Mouse (Mus musculus): ENCODE measurements around the gene D630045J12Rik.

The D630045J12Rik gene

DNA sequence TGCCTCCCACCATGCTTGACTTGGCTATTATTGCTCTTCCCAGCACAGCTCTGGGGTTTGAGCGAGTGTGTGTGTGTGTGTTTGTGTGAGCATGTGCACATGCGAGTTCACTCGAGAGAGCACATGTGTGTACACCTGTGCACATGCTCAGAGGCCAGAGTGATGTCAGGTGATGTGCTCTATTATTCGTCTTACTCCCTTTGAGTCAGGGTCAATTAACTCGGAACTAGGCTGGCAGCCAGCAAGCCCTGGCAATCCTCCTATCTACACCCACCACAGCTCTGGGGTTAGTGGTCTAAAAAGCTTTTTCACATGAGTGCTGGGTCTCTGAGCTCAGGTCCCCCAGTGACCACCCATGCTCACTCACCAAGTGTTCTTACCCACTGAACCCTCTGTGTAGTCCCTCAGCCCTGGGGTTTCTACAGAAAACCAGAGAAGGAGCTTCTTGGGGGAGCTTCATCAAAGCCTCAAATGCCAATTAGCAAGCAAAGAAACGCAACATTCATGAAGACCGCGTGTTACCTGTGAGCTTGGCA lies 11.4 kb downstream of the D630045J12Rik start:
- DNase-seq (ENCODE audit: low read depth) = no peak

GRCm38 (mm10) chr6:38241508-38241907 lies 12.3 kb downstream of the D630045J12Rik start:
- DNase-seq (ENCODE audit: low read depth) = no peak

- no peak for DNase-seq (ENCODE audit: low read depth)
Observed at GRCm38 (mm10) chr6:38240618-38241017, 13.2 kb downstream of the D630045J12Rik start.

DNA sequence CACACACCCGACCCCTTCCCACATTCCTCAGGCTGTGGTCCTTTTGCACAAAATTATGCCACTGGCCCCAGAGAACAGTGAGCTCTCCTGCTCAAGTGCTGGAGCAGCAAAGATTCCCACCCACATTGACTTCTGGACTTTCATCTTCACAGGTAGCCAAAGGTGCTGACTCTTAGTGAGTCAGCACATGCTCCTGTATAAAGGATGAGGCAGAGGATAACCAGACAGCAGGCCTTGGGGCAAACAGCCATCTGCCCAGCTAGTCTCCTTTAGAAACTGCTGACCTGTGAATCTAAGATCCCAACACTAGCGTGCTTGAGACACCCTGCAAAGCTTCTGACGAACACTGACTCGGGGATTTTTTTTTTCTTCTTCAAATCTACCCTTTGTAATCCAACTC lies 15.4 kb downstream of the D630045J12Rik start:
- no peak for DNase-seq (ENCODE audit: low read depth)

DNA sequence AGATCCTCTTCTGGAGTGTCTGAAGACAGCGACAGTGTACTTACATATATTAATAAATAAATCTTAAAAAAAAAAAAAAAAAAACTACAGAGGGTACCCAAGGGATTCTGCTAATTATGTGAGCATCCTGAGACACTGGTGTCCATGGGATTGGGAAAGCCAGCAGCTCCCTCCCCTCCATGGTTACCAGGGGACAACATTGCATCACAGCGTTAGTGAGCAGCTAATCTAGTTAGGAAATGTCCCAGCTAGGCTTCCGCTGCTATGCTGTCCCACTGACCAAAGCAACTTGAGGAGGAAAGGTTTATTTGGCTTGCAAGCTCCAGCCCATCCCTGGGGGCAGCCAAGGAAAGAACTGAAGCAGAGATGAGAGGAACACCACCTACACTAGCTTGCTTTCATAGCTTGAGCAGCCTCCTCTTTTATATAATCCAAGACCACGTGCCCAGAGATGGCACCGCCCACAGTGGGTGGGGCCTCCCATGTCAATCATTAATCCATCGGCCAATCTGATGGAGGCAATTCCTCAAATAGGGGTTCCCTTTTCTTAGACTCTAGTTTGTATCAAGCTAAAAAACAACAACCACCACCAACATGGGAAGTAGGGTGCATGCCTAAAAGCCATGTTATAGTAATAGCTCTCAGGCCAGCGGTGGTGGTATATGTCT lies 17.7 kb downstream of the D630045J12Rik start:
- no peak for DNase-seq (ENCODE audit: low read depth)

- no peak for DNase-seq (ENCODE audit: low read depth)
Observed at GRCm38 (mm10) chr6:38233803-38234202, 20.0 kb downstream of the D630045J12Rik start.

- no peak for DNase-seq (ENCODE audit: low read depth)
Observed at GRCm38 (mm10) chr6:38232917-38233316, 20.9 kb downstream of the D630045J12Rik start.

DNA sequence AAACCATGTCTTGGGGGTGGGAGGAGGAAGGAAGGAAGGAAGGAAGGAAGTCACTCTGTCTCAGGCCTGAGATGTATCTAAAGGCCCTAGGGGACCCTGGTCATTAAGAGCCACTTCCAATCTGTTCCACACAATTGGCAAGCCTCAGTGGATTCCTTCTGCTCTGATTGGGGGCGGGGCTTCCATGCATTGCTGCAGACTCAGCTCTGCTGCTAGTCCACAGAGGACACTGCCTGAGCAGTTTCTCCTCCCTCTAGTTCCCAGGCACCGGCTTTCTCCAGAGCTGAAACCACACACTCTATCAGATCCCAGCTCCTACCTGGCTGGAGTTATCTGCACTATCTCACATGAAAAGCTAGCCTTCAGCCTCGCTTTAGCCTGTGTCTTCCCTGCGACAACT lies 21.8 kb downstream of the D630045J12Rik start:
- DNase-seq (ENCODE audit: low read depth) = no peak

DNA sequence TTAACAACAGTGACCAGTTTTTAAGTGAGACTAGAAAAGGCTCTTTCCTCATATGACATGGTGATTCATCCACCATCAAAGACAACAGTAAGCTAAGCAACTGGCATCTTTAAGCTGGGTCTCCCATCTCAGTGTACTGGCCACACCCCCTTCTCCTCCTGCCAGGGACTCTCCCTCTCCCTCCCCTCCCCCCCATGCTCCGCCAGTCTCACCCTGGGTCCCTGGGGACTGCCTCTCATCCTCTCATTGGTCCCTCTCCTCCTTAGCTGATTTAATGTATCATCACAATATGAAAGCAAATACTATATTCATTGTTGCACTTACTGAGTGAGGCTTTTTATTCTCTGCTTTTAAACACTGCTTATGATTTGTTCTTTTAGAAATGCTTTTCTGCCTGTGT lies 29.7 kb downstream of the D630045J12Rik start:
- DNase-seq (ENCODE audit: low read depth) = no peak

DNA sequence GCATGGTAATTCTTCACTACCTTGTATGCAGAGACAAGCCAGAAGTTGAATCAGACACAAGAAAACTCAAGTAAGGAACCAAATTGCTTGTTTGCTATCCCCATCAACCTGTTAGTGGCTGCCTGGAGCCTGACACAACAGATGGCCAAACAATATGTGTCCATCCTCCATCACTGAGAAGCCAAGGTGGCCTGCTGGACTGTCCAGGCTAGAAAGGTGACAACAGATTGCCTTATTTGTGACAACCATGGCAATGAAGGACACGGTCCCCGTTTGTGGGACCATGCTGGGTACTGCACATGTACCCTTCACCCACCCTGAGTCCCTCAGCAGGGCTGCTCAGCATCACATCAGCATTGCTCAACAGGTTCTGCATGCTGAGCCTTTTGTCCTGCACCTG lies 34.5 kb downstream of the D630045J12Rik start:
- no peak for DNase-seq (ENCODE audit: low read depth)

DNA sequence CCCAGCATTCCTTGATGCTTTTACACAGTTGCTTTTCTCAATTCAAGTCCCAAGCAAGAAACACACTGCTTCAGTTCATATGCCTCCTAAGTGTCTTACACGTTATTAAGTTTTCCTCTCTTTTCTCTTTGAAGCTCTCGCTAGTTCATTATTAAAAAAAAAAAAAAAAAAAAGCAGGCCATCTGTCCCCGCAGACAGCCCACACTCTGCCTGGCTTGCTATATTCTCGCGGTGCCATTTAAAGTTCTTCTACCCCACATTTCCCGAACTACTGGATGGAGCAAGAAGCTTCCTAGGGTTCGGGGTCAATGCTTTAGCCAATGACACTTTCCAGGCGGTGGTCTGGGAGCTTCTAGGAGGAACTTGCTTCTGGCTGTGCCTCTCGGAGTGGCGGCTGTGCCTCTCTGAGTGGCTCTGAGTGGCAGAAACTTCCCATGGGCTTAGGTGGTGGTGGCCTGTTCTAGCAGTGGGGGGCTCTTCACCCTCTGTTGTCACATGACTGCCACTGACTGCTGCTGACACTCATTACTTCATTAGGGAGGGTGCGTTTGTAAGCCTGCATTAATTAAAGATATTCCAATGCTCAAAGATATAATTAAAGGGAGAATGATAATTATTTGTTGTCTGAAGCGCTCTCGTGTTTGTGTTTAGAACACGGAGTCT lies 38.2 kb downstream of the D630045J12Rik start:
- DNase-seq (ENCODE audit: low read depth) = no peak

DNA sequence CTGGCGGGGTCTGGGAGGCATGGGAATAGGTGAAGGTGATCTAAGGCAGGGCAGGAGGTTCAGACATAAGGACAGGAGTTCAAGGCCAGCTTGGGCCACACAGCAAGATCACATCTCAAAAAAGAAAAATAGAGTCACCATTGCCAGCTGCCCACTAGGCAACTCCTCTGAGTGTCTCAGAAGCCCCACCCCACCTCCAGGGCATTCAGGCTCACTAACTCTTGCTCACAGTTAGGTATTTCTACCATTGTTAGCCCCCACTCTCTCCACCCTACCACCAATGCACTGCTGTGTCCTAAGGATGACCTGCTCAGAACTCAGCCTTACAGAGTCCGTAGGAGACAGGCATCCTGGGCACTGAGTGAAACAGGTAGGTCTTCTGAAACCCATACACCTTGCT lies 46.2 kb downstream of the D630045J12Rik start:
- no peak for DNase-seq (ENCODE audit: low read depth)

- no peak for DNase-seq (ENCODE audit: low read depth)
Observed at GRCm38 (mm10) chr6:38206941-38207531, 46.8 kb downstream of the D630045J12Rik start.

DNA sequence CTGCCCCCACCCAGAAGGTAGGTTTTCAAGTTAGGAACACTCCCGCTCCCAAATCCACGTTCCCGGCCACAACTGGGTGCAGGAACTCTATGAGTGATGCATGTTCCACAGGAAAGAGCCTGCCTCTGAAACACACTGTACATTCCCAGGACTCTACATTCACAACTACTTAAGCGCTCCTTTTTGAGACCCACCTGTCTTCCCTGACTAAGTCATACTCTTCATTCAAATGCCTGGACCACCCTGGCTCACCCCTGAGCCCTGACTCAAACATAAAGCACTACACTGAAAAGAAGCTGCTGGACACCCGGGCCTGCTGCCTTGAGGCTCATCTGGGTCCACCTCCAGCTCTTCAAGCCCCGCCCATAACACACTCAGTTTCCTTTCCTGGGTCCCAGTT lies 48.4 kb downstream of the D630045J12Rik start:
- no peak for DNase-seq (ENCODE audit: low read depth)

DNA sequence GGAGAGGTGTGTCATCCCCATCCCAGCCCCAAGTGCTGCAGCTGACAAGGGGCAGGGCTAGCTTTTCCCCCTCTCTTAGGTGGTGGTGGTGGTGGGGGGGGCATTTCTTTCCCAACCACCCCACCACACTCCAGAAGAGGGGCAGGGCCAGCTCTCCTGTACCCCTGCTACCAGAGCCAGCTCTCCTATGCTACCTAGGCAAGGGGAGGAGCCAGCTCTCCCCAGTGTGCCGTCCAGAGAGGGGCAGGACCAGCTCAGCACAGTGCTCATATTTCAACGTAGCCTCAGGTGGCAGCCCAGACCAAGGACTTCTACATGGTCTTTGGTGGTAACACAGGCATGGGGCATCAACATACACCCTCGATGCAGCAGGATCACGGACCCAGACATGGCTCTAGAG lies 50.0 kb downstream of the D630045J12Rik start:
- DNase-seq (ENCODE audit: low read depth) = no peak

DNA sequence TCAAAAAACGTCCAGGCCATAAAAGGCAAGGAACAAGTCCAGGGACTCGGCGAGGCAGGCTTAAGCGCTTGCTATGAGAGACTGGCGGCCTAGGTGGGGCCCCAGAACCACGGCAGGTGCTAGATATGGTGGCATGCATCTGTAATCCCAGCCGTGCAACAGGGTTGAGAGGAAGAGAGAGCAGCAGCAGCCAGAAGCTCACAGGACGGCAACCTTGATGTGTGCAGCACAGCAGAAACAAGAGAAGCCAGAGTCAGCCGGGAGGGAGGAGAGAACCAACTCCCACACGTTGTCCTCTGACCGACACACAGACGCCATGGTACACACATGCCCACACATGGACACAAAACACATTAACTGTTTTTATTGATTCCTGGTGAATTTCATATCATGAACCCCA lies 51.0 kb downstream of the D630045J12Rik start:
- DNase-seq (ENCODE audit: low read depth) = no peak

DNA sequence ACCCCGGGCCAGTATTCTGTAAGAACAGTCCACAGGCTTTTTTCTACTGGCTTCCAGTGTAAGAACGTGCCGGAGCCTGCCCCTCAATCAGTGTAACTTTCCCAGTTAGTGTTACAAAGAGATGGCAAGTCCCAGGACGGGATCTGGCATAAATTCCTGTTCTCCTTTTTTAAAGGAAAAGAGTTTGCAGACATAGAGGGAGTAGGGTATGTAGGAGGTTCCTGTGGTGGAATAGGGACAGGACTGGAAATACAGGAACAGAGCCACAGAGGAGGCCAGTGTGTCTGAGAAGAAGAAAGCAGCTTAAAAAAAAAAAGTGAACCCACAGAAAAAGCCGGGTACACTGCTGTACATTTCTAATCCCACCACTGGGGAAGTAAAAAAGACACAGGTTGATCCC lies 52.3 kb downstream of the D630045J12Rik start:
- DNase-seq (ENCODE audit: low read depth) = no peak

DNA sequence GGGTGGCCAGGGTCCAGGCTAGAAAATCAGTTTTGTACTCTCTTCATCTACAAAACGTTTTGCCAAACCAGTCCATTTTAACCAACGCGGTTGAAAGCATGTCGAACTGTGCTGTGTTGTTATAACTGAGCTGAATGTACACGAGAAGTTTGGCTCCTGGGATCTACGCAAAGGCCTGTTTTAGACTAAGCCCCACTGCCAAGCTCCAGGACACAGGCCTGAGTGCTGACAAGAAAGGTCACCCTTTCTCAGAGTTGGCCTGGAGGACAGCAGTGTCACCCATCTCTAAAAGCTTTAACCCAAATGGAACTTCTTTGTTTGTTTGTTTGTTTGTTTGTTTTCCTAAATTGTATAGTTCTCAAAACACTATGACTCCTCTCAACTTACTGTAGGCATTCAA lies 54.2 kb downstream of the D630045J12Rik start:
- DNase-seq (ENCODE audit: low read depth) = no peak

DNA sequence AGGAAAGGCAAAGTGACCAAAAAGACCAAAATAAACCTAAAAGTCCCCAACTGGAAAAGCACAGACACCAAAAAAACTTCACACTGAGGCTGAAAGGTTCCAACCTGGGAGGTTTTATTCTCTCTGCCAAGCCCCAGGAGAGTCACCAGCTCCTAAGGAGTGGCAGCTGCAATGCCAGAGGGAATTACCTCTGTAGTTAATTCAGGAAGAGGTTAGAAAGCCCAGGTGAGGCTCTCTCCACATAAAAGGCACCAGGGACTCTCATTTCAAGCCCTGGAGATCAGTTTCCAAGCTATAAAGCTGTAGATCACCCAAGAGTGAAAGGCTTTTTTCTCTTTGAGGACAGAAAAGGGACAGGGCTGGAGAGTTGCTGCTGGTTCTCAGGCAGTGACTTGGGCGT lies 55.1 kb downstream of the D630045J12Rik start:
- DNase-seq (ENCODE audit: low read depth) = no peak

GRCm38 (mm10) chr6:38196266-38197189 lies 57.3 kb downstream of the D630045J12Rik start:
- no peak for DNase-seq (ENCODE audit: low read depth)

DNA sequence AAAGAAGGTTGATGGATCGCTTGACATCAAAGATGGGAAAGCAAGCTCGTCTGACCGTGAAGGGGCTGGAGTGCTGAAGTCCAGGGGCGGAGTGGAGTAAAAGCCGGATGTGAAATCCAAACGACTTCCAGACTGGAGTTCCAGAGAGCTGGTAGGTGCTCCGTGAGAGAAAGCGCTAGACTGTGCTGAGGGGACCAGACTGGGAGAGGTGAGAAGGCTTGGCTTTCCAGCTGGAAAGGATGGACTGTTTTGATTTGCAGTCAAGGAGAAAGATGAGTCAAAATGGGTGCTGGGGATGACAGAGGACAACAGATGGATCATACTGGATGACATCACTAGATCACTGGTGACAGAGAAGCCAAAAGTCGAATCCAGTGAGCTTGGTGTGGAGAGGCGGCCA lies 58.5 kb downstream of the D630045J12Rik start:
- DNase-seq (ENCODE audit: low read depth) = no peak

- DNase-seq (ENCODE audit: low read depth) = no peak
Observed at GRCm38 (mm10) chr6:38194046-38194445, 59.8 kb downstream of the D630045J12Rik start.
